Mouse (Mus musculus) stomach, postnatal 0 days (tissue): ENCODE results near the gene Ipo5.

Source experiments
- CTCF ChIP-seq: IDR thresholded peaks from 2 replicates; pipeline ENCODE4 v1.5.1; 2016; ENCODE audit warnings: antibody characterized with exemption, low read depth, mild to moderate bottlenecking, moderate library complexity
- EP300 ChIP-seq: optimal IDR thresholded peaks from 2 replicates; pipeline ENCODE3; 2016; ENCODE audit warnings: antibody characterized with exemption

- TF ChIP-seq CTCF (no peak), EP300 (no peak)
Observed at GRCm38 (mm10) chr14:120960991-120961390, 50.0 kb downstream of the Ipo5 start.
